Mouse (Mus musculus): ENCODE results near the gene Rbpj. TPM values are rescaled to one million over a fixed set of nuclear protein-coding genes. Genes with fewer than 3 reads are reported as not detected.

The Rbpj gene
- 53.9 and 63.7 TPM in 2 replicates for polyA plus RNA-seq (2012; rRNA removed)

DNA sequence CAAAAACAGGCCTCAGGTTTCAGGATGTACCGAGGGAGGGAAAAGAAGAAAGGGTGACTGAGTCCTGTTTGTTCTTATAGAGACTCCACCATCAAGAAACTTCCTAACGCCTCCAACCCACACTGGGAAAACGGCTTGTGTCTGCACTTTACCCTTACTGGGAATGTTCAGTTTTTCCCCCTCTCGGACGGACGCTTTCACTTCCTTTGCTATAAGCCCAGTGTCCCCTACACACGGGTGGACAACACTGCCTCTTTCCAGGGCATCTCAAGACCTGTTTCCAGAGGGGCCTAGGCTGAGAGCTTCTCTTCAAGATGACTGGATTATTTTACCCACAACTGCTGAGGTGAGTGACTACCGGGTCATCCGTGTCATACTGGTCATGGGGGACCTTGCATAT is at the start of gene Rbpj:
Gene Rbpj (plus strand): TSS at position 270 of the 400 bp plus-strand sequence.

Other genes starting within 250 kb of the Rbpj start
- gene Smim20, start 199.1 kb upstream of the Rbpj start, polyA plus RNA-seq (2012; rRNA removed), result 42.8 and 45.2 TPM in 2 replicates
- 1.4 and 2.0 TPM in 2 replicates for gene Cckar, start 241.6 kb downstream of the Rbpj start, polyA plus RNA-seq (2012; rRNA removed)

Data from central nervous system, embryonic 14 days (tissue).